Mouse (Mus musculus) intestine, embryonic 15.5 days (tissue): ENCODE measurements around the gene Senp1. TPM values are rescaled to one million over a fixed set of nuclear protein-coding genes. Genes with fewer than 3 reads are reported as not detected.
A peak's percentile ranks its signal among the peaks of the same experiment; 100 is the strongest.

Experiments
- ATAC-seq: fragments of 200-750 bp; cut with Nextera tagmentation; 2 replicates; pipeline ENCODE4 v1.8.0; 2017; ENCODE audit warnings: moderate TSS enrichment, moderate library complexity
- H3K27ac ChIP-seq: fragments of 300-500 bp; sonication (generic); 2 replicates; pipeline ENCODE4 v1.5.1; 2015; ENCODE audit warnings: mild to moderate bottlenecking, inconsistent platforms
- H3K27me3 ChIP-seq: fragments of 300-500 bp; sonication (generic); replicated peaks from 2 replicates; pipeline ENCODE4 v1.6.1; 2015; ENCODE audit warnings: inconsistent platforms
- H3K36me3 ChIP-seq: fragments of 300-500 bp; sonication (generic); 2 replicates; pipeline ENCODE4 v1.6.1; 2015; ENCODE audit warnings: inconsistent platforms
- H3K4me1 ChIP-seq: fragments of 300-500 bp; sonication (generic); replicated peaks from 2 replicates; pipeline ENCODE4 v1.6.1; 2015; ENCODE audit warnings: inconsistent platforms
- H3K4me2 ChIP-seq: fragments of 300-500 bp; sonication (generic); replicated peaks from 2 replicates; pipeline ENCODE4 v1.6.1; 2015; ENCODE audit warnings: mild to moderate bottlenecking, inconsistent platforms
- H3K4me3 ChIP-seq: fragments of 300-500 bp; sonication (generic); replicated peaks from 2 replicates; pipeline ENCODE4 v1.5.1; 2015; ENCODE audit warnings: inconsistent platforms
- H3K9ac ChIP-seq: fragments of 300-500 bp; sonication (generic); 2 replicates; pipeline ENCODE4 v1.6.1; 2015; ENCODE audit warnings: inconsistent platforms
- H3K9me3 ChIP-seq: fragments of 300-500 bp; sonication (generic); 2 replicates; pipeline ENCODE4 v1.6.1; 2016; ENCODE audit warnings: inconsistent platforms
- WGBS: fragments of 180-500 bp; shearing (Covaris S2); methylation state at CpG from one replicate; pipeline ENCODE4 v1.1.7; 2015; 5-methylcytosine and 5-hydroxymethylcytosine counted together
- polyA plus RNA-seq: library from polyadenylated mRNA; unstranded; fragments of >200 nt; fragmentation: Nextera tagmentation; extraction: Ambion mirVana; gene quantifications from 2 replicates; pipeline ENCODE4 v1.2.1, GENCODE M21; 2015

Gene Senp1
- polyA plus RNA-seq, 1 experiment from 2014 or later, result 27.4 TPM

DNA sequence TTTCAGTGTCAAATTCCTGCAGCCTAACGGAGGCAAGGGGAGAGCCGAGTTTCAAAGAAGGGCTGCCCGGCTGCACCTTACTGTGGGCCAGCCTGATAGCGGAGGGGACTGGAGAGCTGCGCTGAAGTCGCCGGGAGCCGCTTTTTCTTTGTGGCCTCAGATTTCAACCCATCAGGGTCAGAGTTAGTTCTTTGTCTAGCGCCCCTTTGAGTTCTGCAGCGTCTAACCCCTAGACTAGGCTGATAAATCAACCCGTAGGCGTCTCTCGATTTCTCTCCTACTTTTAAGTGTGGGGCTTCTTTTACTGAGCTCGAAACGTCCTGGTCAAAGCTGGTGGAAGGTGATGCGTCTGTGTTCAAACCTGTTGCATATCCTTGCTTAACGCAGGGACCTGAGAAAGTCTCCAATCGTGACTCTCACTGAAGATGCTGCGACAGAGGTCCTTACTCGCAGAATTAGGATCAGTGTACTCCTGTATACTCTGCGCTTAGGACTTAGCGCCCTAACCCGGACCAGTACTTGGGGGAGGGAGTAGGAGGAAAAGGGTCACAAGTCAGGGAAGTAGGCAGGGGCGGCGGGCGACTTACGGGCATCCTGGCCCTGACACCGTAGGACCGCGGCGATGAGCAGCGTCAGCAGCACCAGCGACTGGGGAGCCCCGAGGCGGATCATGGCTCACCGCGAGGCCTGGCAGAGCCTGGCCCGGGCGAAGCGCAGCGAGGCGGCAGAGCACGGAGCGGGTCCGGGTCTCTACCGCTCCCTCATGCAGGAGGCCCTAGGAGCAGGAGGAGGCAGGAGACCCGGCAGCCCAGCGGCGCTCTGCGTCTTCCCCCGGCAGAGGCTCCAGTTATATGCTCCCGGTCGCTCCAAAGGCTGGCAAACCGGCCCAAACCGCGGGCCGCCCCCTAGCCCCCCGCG lies 89.5 kb downstream of the Senp1 start, which contains the start of gene Col2a1:
Gene Col2a1 (minus strand): TSS at position 874 of the 918 bp plus-strand sequence.
- H3K9me3 ChIP-seq, result no peaks in the 10 kb centered on the region
- no peak for ATAC-seq
- H3K4me3 ChIP-seq, result peak within 1 kb of the TSS; percentile 30
- peak within 1 kb of the TSS; percentile 28 for H3K9ac ChIP-seq
- no peaks in the 10 kb centered on the region for H3K36me3 ChIP-seq
- peaks cover 72% of the 10 kb centered on the region for H3K27me3 ChIP-seq
- under 1% methylated on average over 58 of the region's 59 CpGs for WGBS
- H3K27ac ChIP-seq, result no peak within 1 kb of the TSS
- H3K4me2 ChIP-seq, result peak within 1 kb of the TSS; percentile 67
- H3K4me1 ChIP-seq, result peaks cover 45% of the 10 kb centered on the region

- H3K27me3 ChIP-seq, result peaks cover 77% of the 10 kb centered on the region
- under 1% methylated on average over 42 of the region's 42 CpGs for WGBS
- no peak for ATAC-seq
- peaks cover 45% of the 10 kb centered on the region for H3K4me1 ChIP-seq
- H3K4me2 ChIP-seq, result peak overlapping the region; percentile 68
- no peak overlapping the region for H3K9ac ChIP-seq
- peak overlapping the region; percentile 32 for H3K4me3 ChIP-seq
- H3K27ac ChIP-seq, result no peak overlapping the region
- no peaks in the 10 kb centered on the region for H3K36me3 ChIP-seq
- H3K9me3 ChIP-seq, result no peaks in the 10 kb centered on the region
Observed at GRCm38 (mm10) chr15:98002991-98003821, 90.3 kb downstream of the Senp1 start.

DNA sequence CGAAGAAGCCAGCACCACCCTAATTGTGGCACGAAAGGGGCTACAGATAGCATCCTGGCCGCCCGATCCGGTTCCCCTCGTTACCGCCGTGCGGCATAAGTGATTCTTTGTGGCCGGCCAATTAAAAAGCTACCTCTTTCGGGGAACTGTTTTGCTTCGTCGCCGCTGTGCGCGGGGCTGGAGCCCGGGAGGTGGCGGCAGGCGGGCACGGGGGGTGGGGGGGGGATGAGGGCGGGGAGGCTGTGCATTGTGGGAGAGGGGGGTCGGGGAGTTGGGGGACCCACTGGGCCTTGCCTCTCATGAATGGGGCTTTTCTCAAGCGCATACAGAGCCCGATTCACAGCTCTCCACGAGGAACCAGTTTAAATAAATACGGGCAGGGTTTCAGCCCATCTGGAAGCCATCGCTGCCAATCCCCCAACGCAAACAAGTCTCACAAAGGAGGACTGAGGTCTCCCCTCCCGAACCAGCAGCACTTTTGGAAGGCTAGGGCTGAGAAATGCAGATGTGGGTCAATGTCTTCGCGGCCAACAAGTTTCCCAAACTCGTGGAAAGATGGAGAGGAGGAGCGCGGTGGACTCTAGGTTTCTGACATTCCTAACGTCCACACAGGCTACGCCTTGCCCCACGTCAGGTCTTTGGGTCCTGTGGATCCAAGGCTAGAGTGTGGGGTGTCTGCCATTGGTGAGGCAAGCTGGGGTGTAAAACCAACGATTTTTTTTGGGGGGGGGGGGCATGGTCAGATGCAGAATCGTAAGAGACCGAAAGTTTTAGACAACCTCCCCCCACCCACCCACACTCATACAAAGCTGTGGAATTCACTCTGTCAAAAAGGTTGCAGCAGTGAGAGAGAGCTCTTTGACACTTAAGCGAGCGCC lies 91.2 kb downstream of the Senp1 start:
- Histone ChIP-seq H3K27ac (no peak overlapping the region), H3K4me2 (peak overlapping the region; percentile 68), H3K36me3 (no peaks in the 10 kb centered on the region), H3K4me1 (peaks cover 45% of the 10 kb centered on the region), H3K27me3 (peaks cover 83% of the 10 kb centered on the region), H3K4me3 (peak overlapping the region; percentile 32), H3K9me3 (no peaks in the 10 kb centered on the region), H3K9ac (peak overlapping the region; percentile 5; the same call in 1 of the 2 replicates)
- WGBS, result under 1% methylated on average over 40 of the region's 42 CpGs
- peak; percentile 16 for ATAC-seq

- peaks cover 48% of the 10 kb centered on the region for H3K4me1 ChIP-seq
- H3K9ac ChIP-seq, result no peak overlapping the region
- under 1% methylated on average over 37 of the region's 37 CpGs for WGBS
- peak; percentile 61 for ATAC-seq
- H3K4me2 ChIP-seq, result peak overlapping the region; percentile 68
- H3K4me3 ChIP-seq, result peak overlapping the region; percentile 32
- H3K27ac ChIP-seq, result no peak overlapping the region
- no peaks in the 10 kb centered on the region for H3K9me3 ChIP-seq
- no peaks in the 10 kb centered on the region for H3K36me3 ChIP-seq
- peaks cover 83% of the 10 kb centered on the region for H3K27me3 ChIP-seq
Observed at GRCm38 (mm10) chr15:98001321-98002112, 92.0 kb downstream of the Senp1 start.

GRCm38 (mm10) chr15:97999991-98000390 lies 93.6 kb downstream of the Senp1 start:
- Histone ChIP-seq H3K9ac (no peak overlapping the region), H3K27ac (no peak overlapping the region), H3K36me3 (no peaks in the 10 kb centered on the region), H3K4me1 (peaks cover 48% of the 10 kb centered on the region), H3K27me3 (peaks cover 74% of the 10 kb centered on the region), H3K9me3 (no peaks in the 10 kb centered on the region), H3K4me2 (no peak overlapping the region), H3K4me3 (no peak overlapping the region)
- WGBS, result 8% methylated on average over 7 of the region's 7 CpGs
- ATAC-seq, result no peak

GRCm38 (mm10) chr15:97999546-97999945 lies 94.0 kb downstream of the Senp1 start:
- Histone ChIP-seq H3K27ac (no peak overlapping the region), H3K36me3 (no peaks in the 10 kb centered on the region), H3K4me2 (no peak overlapping the region), H3K9me3 (no peaks in the 10 kb centered on the region), H3K9ac (no peak overlapping the region), H3K27me3 (peaks cover 70% of the 10 kb centered on the region), H3K4me1 (peaks cover 44% of the 10 kb centered on the region), H3K4me3 (no peak overlapping the region)
- no peak for ATAC-seq
- 18% methylated on average over 13 of the region's 13 CpGs for WGBS

DNA sequence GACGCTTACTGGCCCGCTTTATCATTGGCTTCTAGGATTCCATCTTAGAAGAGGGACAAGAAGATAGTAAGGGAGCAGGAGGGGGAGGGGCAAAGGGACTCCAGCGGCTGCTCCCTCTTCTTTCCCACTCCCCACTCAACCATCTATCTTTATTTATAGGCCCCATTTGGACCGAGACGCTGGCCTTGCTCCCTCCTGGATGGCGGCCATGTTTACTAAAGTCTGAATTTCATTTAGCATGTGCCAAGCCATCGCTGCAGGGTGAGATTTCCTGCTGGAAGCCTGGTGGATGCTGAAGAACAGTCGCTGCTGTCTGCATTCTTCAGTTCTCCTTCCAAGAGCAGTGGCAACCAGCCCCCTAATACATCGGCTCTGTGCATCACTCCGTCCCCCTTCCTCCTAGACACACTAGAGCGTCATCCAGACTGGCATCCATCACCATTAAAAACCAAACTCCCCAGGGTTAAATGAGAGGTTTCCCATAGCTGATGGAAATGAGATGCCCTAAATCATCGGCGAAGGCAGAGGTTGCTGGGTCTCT lies 96.8 kb downstream of the Senp1 start:
- H3K36me3 ChIP-seq, result no peaks in the 10 kb centered on the region

GRCm38 (mm10) chr15:97992712-97993286 lies 100.7 kb downstream of the Senp1 start:
- Histone ChIP-seq H3K4me2 (peak overlapping the region; percentile 65), H3K9ac (peak overlapping the region; percentile 36), H3K9me3 (no peaks in the 10 kb centered on the region), H3K4me3 (peak overlapping the region; percentile 21), H3K27ac (peak overlapping the region; percentile 45; the same call in 1 of the 2 replicates), H3K36me3 (no peaks in the 10 kb centered on the region), H3K27me3 (peaks cover 2% of the 10 kb centered on the region), H3K4me1 (peaks cover 21% of the 10 kb centered on the region)
- 5% methylated on average over 18 of the region's 18 CpGs for WGBS
- ATAC-seq, result peak; percentile 97

More for the DNA sequence above, 96.8 kb downstream of the Senp1 start:
- WGBS, result 61% methylated on average over 13 of the region's 13 CpGs
- Histone ChIP-seq H3K4me1 (peaks cover 27% of the 10 kb centered on the region), H3K9ac (no peak overlapping the region), H3K4me3 (no peak overlapping the region), H3K4me2 (no peak overlapping the region), H3K27ac (no peak overlapping the region), H3K27me3 (peaks cover 42% of the 10 kb centered on the region), H3K9me3 (no peaks in the 10 kb centered on the region)
- ATAC-seq, result no peak

GRCm38 (mm10) chr15:97992027-97992711 lies 101.4 kb downstream of the Senp1 start:
- no peaks in the 10 kb centered on the region for H3K9me3 ChIP-seq
- H3K4me3 ChIP-seq, result no peak overlapping the region
- peak overlapping the region; percentile 45; the same call in 1 of the 2 replicates for H3K27ac ChIP-seq
- H3K36me3 ChIP-seq, result no peaks in the 10 kb centered on the region
- 63% methylated on average over 13 of the region's 13 CpGs for WGBS
- 0 out of 2 replicates have a peak overlapping the region, but pooled peaks have one; percentile 27 for H3K9ac ChIP-seq
- H3K27me3 ChIP-seq, result no peaks in the 10 kb centered on the region; the same call in 1 of the 2 replicates
- H3K4me2 ChIP-seq, result peak overlapping the region; percentile 65
- ATAC-seq, result peak; percentile 53
- peaks cover 20% of the 10 kb centered on the region for H3K4me1 ChIP-seq

DNA sequence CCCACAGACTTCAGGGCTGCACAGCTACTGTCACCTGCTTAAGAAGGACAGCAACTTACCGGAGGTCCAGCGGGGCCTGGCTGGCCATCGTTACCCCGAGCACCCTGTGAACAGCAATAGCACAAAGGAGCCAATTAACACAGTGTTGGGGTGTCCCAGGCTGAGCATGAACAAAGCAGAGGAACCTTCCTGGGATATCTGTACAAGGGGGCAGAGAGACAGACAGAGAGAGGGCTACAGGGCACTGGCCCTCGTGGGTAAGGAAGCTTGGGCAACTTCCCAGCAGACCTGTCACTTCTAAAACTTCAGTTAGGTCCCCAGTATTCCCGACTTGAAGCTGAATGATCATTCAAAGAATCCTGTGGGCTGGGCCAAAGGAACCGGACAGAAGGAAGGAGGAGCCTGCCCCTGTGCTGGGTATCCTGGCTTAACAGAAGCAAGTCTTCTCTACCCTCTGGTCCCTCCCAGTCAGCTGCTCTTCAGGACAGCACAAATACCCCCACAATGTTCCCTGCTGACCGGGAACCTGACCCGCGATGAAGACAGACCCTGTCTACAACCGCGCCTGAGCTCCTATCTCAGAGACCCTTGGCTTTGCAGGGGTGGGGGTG lies 102.2 kb downstream of the Senp1 start:
- Histone ChIP-seq H3K27me3 (no peaks in the 10 kb centered on the region; the same call in 1 of the 2 replicates), H3K36me3 (no peaks in the 10 kb centered on the region), H3K4me3 (no peak overlapping the region), H3K9ac (no peak overlapping the region), H3K4me1 (peaks cover 17% of the 10 kb centered on the region), H3K27ac (no peak overlapping the region), H3K9me3 (no peaks in the 10 kb centered on the region), H3K4me2 (no peak overlapping the region)
- WGBS, result 50% methylated on average over 12 of the region's 12 CpGs
- ATAC-seq, result no peak
